Mouse (Mus musculus) left cerebral cortex, adult 11 months (tissue): ENCODE results near the gene Zscan4-ps1.
"Not testable (repeated sequence)": the region's sequence is repeated elsewhere in the genome, so short reads cannot be mapped to it uniquely, and the experiment has no call there.

Experiments
- DNase-seq: peaks from one replicate; pipeline ENCODE4 v3.0.0; 2022; ENCODE audit warnings: low spot score

Gene Zscan4-ps1

DNA sequence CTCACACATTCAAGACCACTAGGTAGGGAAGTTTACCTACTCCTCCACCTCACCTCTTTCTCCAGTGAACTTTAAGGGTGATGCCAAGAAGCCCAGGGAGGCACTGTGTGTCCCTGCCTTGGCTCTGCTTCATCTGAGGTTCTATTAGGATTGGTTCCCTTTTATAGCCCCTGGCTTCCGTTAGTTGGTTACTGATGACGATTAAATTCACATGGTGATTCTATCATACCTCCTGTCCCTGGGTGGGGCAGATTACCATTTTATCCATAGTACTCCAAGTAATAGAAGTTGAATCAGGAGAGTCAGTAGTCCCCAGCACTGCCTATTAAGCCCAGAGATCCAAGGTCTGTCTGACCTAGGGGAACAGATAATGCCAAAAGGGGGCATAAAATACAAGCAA lies at the start of gene Zscan4-ps1:
Zscan4-ps1 (minus strand) TSS at position 101 of the 400 bp plus-strand sequence.
- not testable (repeated sequence) for DNase-seq
